Mouse (Mus musculus) thymus, adult 2 months (tissue): ENCODE results near the gene Klhdc8a.

Experiments
- CTCF ChIP-seq: fragments of 200-500 bp; IDR thresholded peaks from 2 replicates; pipeline ENCODE4 v1.5.1; 2012; ENCODE audit warnings: mild to moderate bottlenecking, control low read depth, low read length, moderate library complexity, borderline replicate concordance; ENCODE audit not compliant: control insufficient read depth, poor library complexity, insufficient read depth; ENCODE audit errors: extremely low read depth
- POLR2A ChIP-seq: fragments of 200-500 bp; IDR thresholded peaks from 2 replicates; pipeline ENCODE4 v1.6.1; 2012; ENCODE audit warnings: mild to moderate bottlenecking, low read length, control low read depth, moderate library complexity; ENCODE audit not compliant: control insufficient read depth, poor library complexity, insufficient read depth; ENCODE audit errors: extremely low read depth

GRCm38 (mm10) chr1:132302341-132302866, 4.0 kb downstream of the Klhdc8a start:
- TF ChIP-seq CTCF, result no peak
- no peak for TF ChIP-seq POLR2A
